Mouse (Mus musculus) CH12F3 (cell line): Measurements from ENCODE around the gene Polr2a.

ENCODE experiments used
- in situ Hi-C: fragments of 300-500 bp; cut with MboI; formaldehyde crosslinking; loops from 2 replicates; pipeline ENCODE4 v1.14.3; 2020; ENCODE audit warnings: low sequenced_read_pairs

Gene Polr2a

DNA sequence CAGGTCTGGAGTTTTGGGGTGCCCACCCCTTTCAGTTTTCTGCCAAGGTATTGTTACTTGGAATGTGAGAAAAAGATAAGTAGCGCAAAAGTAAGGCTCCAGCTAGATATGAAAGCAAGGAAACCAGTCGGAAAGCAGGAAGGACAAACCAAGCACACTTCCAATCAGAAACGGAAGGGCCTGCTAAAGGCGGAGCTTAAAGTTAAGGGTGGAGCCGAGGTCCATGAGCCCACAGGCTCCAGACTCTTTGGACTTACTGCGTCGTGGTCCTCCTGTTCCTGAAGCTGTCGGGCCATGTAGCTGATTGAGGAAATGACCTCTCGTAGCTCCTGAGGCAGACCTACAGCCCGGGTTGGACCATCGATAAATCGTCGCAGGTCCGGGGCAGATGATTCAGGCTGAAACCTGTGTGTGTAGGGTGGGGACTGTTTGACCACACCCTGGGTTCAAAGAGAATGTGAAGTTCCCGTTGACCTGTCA is 26.4 kb upstream of the Polr2a start:
- in situ Hi-C loops = no loop called here

DNA sequence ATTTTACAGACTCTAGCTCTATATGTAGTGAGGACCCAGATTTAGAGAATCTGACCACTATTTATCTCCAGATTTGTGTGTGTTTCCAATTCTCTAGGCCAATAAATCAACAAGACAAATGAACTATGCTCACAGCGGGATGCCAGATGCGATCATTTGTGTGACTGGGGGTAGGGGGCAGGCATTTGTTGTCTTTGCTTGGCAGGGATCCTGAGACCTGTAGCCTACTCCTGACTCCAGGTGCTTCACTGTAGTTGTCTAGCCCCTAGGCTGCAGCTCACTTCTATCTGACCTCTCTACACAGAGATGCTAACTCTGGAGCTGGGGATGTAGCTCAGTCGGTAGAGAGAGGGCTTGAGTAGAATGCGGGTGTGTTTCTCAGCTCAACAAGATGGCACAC is 23.4 kb upstream of the Polr2a start:
- in situ Hi-C loops = no loop called here

DNA sequence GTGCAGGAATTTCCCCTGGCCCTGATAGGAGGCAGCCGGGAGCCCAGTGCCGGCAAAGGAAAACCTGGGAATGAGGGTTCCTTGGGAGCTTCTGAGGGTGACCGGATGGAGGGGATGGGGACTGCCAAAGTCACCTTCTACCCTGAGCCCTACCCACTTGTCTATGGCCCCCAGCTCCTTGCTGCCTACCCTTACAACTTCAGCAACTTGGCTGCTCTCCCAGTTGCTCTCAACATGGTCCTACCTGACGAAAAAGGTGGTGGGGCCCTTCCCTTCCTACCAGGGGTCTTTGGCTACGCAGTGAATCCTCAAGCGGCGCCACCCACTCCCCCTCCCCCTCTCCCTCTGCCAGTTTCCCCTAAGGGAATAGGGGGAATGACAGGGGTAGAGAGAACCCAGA is 20.5 kb upstream of the Polr2a start:
- in situ Hi-C loops = no loop called here

DNA sequence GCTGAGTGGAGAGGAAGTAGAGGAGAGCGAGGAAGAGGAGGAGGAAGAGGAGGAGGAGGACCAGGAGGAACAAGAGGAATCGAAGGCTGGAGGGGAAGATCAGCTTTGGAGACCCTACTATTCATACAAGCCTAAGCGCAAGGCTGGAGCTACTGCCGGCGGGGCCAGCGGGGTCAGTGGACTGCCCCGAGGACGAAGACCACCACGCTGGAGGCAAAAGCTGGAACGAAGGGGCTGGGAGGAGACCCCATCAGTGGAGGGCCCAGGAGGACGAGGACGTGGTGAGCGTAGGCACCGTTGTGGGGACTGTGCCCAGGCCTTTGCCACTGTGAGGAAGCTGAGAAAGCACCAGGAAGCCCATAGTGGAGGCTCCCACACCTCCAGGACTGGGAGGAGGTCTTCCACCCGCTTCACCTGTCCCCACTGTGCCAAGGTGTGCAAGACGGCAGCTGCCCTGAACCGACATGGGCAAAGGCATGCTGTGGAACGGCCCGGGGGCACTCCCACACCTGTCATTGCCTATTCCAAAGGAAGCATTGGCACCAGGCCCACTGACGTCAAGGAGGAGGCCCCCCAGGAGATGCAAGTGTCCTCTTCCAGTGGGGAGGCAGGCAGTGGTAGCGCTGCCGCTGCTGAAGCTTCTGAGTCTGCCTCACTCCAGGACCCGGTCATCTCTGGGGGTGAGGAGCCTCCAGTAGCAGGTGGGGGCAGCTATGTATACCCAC is 20.0 kb upstream of the Polr2a start:
- in situ Hi-C loops = no loop called here

GRCm38 (mm10) chr11:69777504-69778257 is 19.2 kb upstream of the Polr2a start:
- in situ Hi-C loops = no loop called here

- in situ Hi-C loops = no loop called here
Observed at GRCm38 (mm10) chr11:69776488-69776887, 18.1 kb upstream of the Polr2a start.

- in situ Hi-C loops = no loop called here
Observed at GRCm38 (mm10) chr11:69775716-69776115, 17.3 kb upstream of the Polr2a start.

DNA sequence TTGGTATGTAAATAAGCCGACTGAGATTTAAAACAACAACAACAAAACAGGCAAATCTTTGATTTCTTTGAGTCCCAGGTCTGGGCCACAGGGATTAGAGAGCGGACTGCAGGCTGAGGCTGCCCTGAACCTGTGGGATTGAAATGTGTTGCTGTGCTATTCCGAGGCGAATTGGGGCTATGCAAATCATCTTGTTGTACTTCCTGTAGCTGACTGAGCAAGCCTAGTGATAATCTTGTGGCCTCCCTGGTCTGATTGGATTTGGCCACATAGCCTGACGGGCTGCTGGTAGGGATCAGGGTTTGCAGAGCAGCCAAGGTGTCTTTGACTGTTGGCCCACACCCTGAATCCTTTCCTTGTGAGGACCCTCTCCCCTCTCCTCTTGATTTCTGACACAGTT is 16.5 kb upstream of the Polr2a start:
- in situ Hi-C loops = no loop called here

DNA sequence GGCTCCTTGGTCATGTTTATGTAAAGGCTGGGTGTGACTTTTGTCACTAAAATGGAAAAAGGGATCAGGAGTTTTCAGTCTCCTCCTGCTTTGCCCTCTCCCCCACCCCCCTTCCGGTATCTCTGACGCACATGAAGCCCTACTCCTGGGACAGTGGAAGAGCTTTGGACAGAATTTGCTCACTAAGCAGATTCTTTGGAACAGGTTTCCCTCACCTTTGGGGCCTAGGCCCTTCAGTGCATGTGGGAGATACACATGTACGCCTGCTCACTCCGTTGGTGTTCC is 9.1 kb upstream of the Polr2a start:
- in situ Hi-C loops = no loop called here

DNA sequence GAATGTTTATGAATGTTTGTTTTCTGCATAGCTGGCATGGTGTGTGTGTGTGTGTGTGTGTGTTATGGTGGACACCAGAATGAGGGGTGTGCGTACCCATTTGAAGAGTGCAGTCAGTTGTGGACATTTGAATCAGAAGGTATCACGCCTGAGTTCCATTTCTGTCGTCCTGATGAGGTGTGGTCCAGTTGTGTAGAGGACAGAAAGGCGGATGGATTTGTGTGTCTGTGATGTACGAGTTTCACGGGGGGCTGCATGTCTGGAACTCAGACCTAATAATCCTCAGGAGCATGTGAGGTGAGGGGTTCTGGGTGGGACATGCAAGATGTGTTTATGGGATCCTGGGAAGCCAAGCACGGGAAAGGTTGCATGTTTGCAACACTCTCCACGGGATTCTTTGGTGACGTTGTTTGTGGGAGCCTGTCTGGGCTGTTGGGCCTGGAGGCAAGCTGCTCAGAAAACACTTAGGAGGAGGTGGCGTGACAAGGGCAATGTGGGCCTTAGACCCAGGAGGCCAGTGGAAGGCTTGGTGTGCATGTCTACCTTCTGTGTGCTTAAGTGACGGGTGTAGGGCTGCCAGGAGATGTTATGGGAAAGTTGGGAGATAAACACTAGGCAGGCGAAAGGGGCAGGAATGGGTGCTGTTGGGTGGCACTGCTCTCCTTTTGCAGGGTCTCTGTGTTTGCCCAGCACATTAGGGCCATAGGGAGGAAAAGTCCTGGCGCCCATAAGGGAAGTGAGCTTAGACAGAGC is 8.6 kb upstream of the Polr2a start:
- in situ Hi-C loops = no loop called here

DNA sequence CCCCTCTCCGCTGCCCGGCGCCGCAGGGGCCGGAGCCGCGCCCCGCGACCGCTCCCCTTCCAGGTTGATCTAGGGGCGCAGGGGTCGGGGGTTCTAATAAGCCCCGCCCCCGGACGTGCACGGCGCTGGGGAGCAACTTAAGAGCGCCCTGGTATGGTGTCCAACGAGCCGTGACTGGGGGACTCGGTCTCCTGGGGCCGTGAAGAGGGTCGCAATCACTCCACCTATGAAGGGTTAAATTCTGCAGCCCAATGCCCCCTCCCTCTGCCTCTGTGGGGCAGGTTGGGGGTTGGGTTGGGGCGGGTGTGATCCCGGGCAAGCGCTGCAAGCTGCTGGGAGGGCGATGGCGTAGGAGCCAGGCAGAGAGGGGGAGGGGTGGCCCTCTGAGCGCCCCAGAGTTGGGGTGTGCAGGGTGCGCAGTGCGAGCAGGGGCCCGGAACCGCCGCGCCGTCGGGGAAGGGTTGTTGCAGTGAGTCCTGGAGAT is 7.7 kb upstream of the Polr2a start:
- in situ Hi-C loops = no loop called here

DNA sequence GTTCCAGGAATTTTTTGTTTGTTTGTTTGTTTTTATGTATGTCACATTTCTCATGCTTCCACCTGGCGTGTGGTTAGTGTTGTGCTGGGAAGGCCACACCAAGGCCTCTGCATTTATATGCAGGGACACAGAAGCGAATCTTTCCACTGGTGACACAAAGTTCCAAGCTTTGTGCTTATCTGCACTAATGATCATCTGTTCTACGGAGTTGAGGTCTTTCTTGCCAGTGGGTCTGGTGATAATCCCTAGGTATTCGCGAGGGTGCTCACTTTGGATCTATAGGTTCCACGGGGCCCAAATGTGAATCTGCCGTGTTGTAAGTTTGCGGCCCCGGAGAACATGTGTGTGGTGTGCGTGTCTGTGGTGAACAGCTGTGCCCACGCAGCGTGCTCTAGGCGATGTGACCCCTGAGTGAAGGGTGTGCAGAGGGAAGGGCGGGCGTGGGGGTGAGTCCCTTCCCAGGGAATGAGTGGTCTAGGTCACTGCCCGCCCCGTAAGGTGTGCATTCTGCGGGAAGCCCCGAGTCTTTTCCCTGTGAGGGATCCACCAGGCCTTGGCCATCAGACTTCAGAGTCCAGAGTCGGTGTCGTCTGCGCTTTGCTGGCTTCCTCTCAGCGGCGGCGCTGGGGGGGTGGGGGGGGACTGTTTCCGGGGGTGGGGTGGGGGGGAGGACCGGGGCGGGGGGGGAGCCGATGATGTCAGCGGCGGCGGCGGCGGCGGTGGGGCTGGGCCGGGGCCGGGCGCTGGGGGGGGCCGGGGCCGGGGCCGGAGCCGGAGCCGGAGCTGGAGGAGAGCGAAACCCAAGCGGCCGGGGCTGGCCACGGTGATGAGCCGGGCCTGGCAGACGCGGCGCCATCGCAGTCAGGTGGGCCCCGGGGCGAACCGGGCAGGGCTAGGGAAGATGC is 7.0 kb upstream of the Polr2a start, which contains the start of gene Zbtb4:
TSS of gene Zbtb4 (plus strand) at position 692 of the 905 bp plus-strand sequence.
- in situ Hi-C loops = no loop called here

DNA sequence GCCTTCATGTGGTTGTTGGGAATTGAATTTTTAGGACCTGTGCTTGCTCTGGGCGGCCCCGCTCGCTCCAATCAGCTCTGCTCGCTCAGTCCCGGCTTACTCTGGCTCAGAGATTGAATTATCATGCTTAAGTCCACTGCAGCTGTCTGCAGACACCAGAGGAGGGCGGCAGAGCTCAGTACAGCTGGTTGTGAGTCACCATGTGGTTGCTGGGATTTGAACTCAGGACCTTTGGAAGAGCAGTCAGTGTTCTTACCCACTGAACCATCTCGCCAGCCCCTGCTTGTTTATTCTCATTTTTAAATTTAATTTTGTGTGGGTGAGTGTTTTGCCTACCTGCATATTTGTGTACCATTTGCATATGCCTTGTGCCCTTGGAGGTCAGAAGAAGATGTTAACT is 5.1 kb upstream of the Polr2a start:
- in situ Hi-C loops = no loop called here

DNA sequence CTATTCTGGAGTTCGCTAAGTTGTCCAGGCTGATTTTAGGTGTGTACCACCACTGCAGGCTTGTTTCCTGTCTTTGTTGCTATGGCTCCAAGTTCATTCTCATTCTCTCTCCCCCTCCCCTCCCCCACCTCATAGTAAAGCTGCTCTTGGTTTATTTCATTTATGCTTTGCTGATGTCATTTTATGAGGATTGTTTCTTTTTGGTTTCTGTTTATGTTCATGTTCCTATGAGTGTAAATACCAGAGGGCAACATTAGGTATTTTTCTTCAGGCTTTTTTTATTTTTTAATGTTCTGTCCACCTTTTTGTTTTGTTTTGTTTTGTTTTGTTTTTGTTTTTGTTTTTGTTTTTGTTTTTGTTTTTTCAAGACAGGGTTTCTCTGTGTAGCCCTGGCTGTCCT is 3.4 kb upstream of the Polr2a start, which contains the start of gene Slc35g3:
TSS of gene Slc35g3 (minus strand) at position 101 of the 400 bp plus-strand sequence.
- in situ Hi-C loops = no loop called here

- in situ Hi-C loops = no loop called here
Observed at GRCm38 (mm10) chr11:69760901-69761200, 2.4 kb upstream of the Polr2a start.

DNA sequence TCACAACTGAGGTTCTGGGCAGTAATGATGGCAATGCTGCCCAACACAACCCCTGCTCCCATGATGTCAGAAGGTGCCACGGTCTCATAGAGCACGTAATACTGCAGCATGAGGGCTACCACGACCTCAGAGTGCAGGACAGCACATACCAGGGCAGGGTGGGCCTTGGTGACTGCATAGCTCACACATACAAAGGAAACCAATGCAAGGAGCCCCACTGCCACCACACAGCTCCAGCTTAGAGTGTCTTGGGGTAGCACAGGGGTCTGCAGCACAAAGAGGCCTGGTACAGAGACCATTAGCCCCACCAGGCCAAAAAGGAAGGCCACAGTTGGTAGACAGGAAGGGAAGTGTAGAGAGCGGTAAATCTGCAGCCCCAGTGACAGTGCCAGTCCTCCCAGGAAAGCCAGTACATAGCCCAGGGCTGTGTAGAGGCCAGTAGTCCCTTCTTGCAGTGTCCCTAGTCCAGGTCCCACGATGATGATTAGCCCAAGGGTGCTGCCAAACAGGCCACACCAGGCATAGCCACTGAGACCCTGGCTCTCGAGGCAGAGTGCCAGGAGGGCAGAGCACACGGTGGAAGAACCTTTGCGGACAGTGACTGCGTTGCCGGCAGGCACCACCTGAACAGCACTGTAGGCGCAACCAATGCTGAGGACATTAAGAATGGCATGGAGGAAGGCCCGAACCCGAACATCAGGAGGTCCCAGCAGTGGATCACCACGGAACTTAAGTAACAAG is 1.9 kb upstream of the Polr2a start:
- in situ Hi-C loops = no loop called here

DNA sequence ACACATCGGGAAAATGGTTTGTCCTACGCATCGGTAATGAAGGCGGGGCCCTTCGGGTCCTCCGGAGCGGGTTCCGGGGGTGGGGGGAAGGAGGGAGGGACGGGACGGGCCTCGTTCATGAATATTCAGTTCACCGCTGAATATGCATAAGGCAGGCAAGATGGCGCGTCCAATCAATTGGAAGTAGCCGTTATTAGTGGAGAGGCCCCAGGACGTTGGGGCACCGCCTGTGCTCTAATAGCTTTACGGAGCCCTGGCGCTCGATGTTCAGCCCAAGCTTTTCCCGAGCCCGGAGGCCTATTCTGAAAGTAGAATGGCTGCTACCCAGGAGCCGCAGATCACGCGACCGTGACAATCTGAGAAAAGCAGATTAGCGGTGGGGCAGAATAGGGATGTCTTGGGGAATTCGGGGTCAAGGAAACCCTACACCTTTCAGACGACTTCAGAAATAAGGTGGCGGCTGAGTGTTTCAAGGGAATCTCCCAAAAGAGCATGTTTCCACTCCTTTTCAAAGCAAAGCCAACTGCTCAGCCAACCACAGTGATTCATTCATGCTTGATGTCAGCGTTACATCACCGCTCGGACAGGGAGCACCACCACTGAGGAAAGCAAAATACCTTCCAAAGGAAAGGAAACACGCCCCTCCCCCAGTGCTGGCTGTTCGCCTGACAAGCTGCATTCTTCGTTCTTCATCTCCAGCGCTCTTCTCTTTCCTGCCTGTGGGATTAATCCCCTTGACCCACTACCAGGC is 709 bp upstream of the Polr2a start:
- in situ Hi-C loops = no loop called here

- in situ Hi-C loops = no loop called here
Observed at GRCm38 (mm10) chr11:69758090-69758456, 364 bp downstream of the Polr2a start.

DNA sequence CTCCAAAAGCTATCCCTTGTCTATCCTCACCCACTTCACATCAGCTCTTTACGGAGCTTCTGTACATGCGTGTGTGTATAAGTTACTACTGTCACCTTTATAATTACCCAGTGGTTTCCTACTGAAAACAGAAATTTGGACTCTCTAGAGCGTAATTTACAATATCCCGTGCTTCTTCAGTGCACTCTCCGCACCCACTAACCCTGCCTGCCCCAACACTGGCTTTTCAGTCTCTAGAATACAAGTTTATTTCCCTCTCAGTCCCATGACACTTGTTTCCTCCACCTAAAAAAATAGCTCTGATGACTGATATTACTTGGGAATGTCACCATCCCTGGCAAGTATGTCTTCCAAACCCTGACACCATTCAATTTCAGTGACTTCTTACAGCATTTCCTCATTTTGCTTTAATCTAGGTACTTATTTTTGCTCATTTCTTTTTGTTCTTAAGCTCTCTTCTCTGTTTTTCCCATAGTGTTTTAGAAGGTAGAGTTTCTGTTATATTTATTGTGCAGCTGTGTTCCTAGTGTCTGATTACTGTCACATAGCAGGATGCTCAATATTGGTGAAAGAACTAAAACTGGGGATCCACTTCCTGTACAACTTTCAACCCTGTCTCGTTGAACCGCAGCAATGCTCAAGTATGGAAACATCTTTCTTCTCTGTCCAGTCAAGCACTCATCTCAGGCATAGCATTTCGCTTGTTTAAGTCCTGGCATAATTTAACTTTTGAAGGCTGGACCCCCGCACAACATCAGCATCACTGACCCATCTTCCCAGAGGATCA is 941 bp downstream of the Polr2a start:
- in situ Hi-C loops = no loop called here
